Mouse (Mus musculus) cerebral cortex, adult 2 months (tissue): ENCODE data around the gene Rps12.

Source experiments
- WGBS: fragments of 180-500 bp; shearing (Covaris S2); methylation state at CpG from one replicate; pipeline ENCODE4 v1.1.7; 2018; 5-methylcytosine and 5-hydroxymethylcytosine counted together

Rps12 gene

GRCm38 (mm10) chr10:23787062-23787821 lies at the start of gene Rps12:
Gene Rps12, minus strand, starts transcription at chr10:23787275.
- WGBS, result under 1% methylated on average over 51 of the region's 51 CpGs

GRCm38 (mm10) chr10:23836003-23836964 lies 49.2 kb upstream of the Rps12 start:
- 84% methylated on average over 9 of the region's 9 CpGs for WGBS

- WGBS, result 91% methylated on average over 7 of the region's 7 CpGs
Measured at GRCm38 (mm10) chr10:23826516-23826915, 39.4 kb upstream of the Rps12 start.

- WGBS, result 88% methylated on average over 7 of the region's 7 CpGs
Measured at GRCm38 (mm10) chr10:23816241-23816640, 29.2 kb upstream of the Rps12 start.

GRCm38 (mm10) chr10:23815168-23815567 lies 28.1 kb upstream of the Rps12 start:
- 23% methylated on average over 1 of the region's 1 CpGs for WGBS

GRCm38 (mm10) chr10:23812852-23813766 lies 26.0 kb upstream of the Rps12 start:
- 67% methylated on average over 11 of the region's 11 CpGs for WGBS

GRCm38 (mm10) chr10:23811635-23812437 lies 24.8 kb upstream of the Rps12 start:
- 70% methylated on average over 9 of the region's 12 CpGs for WGBS

- 64% methylated on average over 4 of the region's 4 CpGs for WGBS
Measured at GRCm38 (mm10) chr10:23806201-23806600, 19.1 kb upstream of the Rps12 start.

- WGBS, result 78% methylated on average over 3 of the region's 3 CpGs
Measured at GRCm38 (mm10) chr10:23804665-23805064, 17.6 kb upstream of the Rps12 start.

GRCm38 (mm10) chr10:23802911-23803310 lies 15.8 kb upstream of the Rps12 start:
- WGBS, result 30% methylated on average over 3 of the region's 3 CpGs

- 67% methylated on average over 3 of the region's 3 CpGs for WGBS
Measured at GRCm38 (mm10) chr10:23799933-23800332, 12.9 kb upstream of the Rps12 start.

GRCm38 (mm10) chr10:23798142-23798541 lies 11.1 kb upstream of the Rps12 start:
- WGBS, result 40% methylated on average over 1 of the region's 1 CpGs

- 22% methylated on average over 3 of the region's 3 CpGs for WGBS
Measured at GRCm38 (mm10) chr10:23797606-23798005, 10.5 kb upstream of the Rps12 start.

- 4% methylated on average over 43 of the region's 43 CpGs for WGBS
Measured at GRCm38 (mm10) chr10:23796551-23797503, 9.8 kb upstream of the Rps12 start, which contains the start of gene Slc18b1. Gene Slc18b1, plus strand, starts transcription at chr10:23796986.

- WGBS, result 47% methylated on average over 9 of the region's 9 CpGs
Measured at GRCm38 (mm10) chr10:23795871-23796520, 8.9 kb upstream of the Rps12 start.

- WGBS, result 5% methylated on average over 8 of the region's 8 CpGs
Measured at GRCm38 (mm10) chr10:23788056-23788600, 1.1 kb upstream of the Rps12 start.

GRCm38 (mm10) chr10:23786631-23787038 lies 440 bp downstream of the Rps12 start:
- under 1% methylated on average over 23 of the region's 23 CpGs for WGBS

- 0% methylated on average over 4 of the region's 4 CpGs for WGBS
Measured at GRCm38 (mm10) chr10:23786040-23786439, 1.0 kb downstream of the Rps12 start.

GRCm38 (mm10) chr10:23785599-23785998 lies 1.5 kb downstream of the Rps12 start:
- 51% methylated on average over 7 of the region's 7 CpGs for WGBS
